Mouse (Mus musculus): ENCODE results near the gene Adamts1.

Gene Adamts1

DNA sequence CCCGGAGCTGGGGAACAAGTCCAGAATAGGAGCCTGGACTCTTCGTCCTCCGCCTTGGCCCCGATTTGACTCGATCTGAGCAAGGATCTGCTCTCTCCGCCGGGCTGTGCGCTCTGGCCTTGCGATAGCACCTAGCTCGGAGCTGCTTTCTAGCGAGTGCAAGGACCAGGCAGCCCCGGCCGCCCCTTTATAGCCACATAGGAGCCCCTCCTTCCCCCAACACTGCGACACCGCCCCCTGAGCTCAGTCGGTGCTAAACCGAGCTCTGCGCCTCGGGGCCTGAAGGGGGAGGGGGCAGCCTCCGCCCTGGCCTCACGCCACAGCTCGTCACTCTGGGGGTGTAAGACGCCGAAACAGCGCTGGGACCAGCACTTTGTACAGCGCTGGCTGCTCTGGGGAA lies at the start of gene Adamts1:
TSS of gene Adamts1 (minus strand) at position 160 of the 400 bp plus-strand sequence.
- DNase-seq (ENCODE audit: low spot score) = peak; percentile 38

GRCm38 (mm10) chr16:85827066-85827465 lies 24.2 kb upstream of the Adamts1 start:
- no peak for DNase-seq (ENCODE audit: low spot score)

GRCm38 (mm10) chr16:85822330-85822916 lies 19.5 kb upstream of the Adamts1 start:
- DNase-seq (ENCODE audit: low spot score) = no peak

DNA sequence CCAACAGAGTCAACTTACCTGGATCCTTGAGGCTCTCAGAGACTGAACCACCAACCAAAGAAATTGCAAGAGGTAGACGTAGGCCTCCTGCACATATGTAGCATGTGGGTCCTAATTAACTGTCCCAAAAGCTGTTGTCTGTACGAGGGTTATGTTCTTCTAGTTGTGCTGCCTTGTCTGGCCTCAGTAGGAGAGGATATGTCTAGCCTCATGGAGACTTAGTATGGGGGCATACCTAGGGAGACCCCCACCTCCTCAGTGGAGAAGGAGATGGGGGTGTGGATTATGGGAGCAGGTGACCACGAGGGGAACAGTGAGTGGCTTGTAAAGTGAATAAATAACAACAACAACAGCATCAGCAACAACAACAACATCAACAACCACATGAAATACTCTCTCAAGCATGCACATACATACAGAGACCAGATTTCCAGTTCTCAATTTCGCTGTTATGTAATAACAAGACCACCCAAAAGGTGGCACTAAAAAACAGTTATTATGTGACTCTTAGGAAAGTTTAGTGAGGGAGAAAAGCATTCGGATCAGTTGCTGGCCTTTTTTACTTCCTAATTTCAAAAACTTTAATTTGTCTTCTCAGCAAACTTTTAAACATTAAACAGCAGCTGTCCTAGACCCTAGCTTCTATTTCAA lies 17.0 kb upstream of the Adamts1 start:
- DNase-seq (ENCODE audit: low spot score) = no peak

DNA sequence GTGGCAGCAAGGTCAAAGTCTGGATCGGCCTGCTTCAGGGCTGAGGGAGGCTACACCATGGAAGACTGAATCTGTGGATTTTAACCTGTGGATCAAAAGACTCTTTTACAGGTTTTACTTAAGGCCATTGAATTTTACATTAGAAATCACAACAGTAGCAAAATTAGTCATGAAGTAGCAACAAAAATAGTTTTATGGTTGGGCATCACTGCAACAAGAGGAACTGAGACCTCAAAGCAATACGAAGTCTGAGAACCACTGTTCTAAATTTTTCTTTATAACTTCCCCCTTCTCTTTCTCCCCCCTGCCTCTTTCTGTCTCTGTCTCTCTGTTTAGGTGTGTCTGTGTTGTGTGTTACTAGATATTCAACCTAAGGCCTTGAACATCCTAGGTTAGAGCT lies 11.2 kb upstream of the Adamts1 start:
- no peak for DNase-seq (ENCODE audit: low spot score)

DNA sequence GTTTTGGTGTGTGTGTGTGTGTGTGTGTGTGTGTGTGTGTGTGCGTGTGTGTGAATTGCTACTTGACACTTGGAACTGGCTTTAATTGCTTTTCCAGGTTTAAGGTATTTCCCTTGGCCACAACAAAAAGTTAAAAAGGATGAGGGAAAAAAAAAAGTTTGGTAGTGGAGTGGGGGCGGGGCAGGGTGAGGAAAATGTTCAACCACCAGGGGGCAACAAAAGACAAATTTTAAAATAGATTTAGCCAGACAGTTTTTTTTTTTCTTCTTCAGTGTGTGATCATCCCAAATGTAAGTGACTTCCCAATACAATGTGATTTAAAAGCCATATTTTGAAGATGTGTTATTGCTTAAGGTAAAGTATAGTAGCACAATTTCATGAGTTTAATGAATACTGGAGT lies 4.7 kb upstream of the Adamts1 start:
- DNase-seq (ENCODE audit: low spot score) = peak; percentile 59

DNA sequence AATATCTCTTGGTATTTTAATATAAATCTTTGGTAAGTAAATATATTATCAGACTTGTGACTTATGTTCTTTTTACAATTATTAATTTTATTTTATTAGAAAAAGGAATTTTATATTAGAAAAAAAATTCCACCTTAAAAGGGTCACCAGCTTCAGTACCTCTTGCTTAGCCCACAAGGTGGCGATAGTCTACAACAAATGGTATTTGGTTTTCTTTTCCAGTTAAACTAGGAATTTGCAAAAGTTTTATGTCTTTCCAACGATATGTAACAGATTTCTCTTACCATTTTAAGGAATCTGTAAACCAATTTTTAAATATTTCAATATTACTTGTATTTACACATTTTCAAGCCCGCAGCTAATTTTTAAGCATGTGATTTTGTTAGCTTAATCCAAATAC lies 4.2 kb upstream of the Adamts1 start:
- peak; percentile 36 for DNase-seq (ENCODE audit: low spot score)

GRCm38 (mm10) chr16:85805581-85805980 lies 2.7 kb upstream of the Adamts1 start:
- peak; percentile 44 for DNase-seq (ENCODE audit: low spot score)

DNA sequence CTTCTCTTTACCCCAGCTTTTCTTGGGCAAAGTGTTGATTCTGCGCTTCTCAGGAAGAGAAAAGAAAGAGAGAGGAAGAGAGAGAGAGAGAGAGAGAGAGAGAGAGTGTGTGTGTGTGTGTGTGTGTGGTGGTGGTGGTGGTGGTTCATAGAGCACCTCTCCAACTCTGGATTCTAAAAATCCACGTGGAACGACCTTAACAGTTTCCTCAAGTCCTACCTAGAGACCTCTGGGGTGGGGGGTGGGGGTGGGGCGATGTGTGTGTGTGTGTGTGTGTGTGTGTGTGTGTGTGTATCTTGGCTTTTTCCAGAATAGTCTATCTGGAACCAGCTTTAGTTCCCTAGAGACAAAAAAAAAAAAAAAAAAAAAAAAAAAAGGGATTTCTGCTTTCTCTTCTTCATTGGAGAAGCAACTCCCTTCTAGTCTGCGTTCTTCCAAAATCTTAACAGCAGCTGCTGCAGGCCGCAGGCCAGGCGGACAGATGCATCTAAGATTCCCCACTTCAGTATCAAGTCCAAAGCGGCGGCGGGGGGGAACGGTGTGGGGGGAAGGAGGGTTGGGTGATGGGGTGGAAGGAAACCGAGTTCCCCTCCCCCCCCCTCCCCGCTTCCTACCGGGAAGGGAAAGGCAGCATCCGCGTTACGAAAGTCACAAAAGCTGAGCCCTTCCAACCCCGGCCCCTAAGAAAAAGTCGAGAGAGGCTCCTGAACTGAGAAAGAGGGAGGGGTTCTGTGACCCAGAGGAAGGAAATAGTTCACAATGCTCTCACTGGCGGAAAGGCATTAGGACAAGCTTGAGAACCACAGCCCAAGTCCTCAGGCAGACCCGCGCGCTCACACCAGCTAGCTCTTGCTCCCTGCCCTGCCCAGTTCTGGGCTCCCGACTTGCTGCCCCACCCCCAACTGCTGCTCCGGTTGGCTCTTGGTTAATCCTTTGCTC lies 969 bp upstream of the Adamts1 start:
- DNase-seq (ENCODE audit: low spot score) = no peak

GRCm38 (mm10) chr16:85801971-85802811 lies 722 bp downstream of the Adamts1 start:
- no peak for DNase-seq (ENCODE audit: low spot score)

- DNase-seq (ENCODE audit: low spot score) = peak; percentile 58
Observed at GRCm38 (mm10) chr16:85801252-85801651, 1.7 kb downstream of the Adamts1 start.

DNA sequence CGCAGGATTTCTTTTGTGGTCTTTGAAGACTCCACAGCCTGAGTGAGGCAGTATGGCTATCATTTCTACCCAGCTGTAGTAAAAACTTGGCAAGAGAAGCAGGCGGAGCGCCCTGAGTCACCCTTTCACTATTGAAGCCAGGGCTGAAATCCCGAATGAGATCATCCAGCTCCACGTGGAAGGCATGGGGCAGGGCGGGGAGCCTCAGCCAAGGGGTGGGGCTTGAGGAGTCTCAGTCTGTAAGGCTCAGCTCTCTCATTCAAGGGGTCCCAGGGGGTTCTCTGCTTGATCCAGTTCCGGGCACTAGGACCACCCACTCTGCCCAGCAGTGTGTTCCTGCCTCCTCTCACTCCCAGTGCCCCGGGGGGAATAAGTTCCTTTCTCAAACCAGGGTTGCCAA lies 2.2 kb downstream of the Adamts1 start:
- DNase-seq (ENCODE audit: low spot score) = peak; percentile 72

- no peak for DNase-seq (ENCODE audit: low spot score)
Observed at GRCm38 (mm10) chr16:85799971-85800370, 2.9 kb downstream of the Adamts1 start.

DNA sequence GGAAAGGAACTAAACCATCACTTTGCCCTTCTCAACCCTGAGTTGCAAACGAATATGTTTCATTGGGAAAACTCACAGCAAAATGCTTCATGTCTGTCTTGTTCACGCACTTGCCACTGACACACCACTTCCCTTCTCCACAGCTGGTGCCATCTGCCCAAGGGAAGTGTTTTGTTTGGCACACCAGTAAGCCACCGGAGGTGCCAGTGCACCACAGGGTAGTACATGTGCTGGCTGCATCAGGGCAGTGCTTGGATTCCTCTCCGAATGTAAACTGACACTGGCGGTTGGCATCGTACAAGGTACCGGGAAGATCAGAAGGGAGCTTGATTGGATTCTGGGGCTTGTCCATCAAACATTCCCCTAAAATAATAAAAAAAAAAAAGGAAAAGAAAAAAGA lies 4.6 kb downstream of the Adamts1 start:
- no peak for DNase-seq (ENCODE audit: low spot score)

DNA sequence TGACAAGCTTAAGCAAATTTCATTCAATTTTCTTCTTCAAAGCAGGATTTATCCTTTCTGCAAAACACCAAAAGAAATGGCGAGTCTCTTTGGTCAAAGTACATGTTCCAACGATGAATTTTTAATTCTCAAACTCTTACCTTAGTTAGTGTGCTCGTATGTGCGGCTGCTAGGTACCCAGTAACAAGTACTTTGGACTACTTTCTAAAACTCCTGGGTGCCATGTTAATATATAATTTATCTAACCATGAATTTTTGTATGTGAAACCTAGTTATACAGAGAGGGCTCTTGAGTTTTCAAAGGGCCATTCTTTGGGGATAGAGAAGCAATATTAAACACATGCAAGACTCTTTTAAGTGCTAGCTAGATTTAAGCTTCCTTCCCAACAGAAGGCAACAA lies 5.8 kb downstream of the Adamts1 start:
- DNase-seq (ENCODE audit: low spot score) = no peak

- no peak for DNase-seq (ENCODE audit: low spot score)
Observed at GRCm38 (mm10) chr16:85795731-85796130, 7.2 kb downstream of the Adamts1 start.

- DNase-seq (ENCODE audit: low spot score) = no peak
Observed at GRCm38 (mm10) chr16:85793166-85793830, 9.6 kb downstream of the Adamts1 start.

- DNase-seq (ENCODE audit: low spot score) = no peak
Observed at GRCm38 (mm10) chr16:85781076-85781475, 21.8 kb downstream of the Adamts1 start.

DNA sequence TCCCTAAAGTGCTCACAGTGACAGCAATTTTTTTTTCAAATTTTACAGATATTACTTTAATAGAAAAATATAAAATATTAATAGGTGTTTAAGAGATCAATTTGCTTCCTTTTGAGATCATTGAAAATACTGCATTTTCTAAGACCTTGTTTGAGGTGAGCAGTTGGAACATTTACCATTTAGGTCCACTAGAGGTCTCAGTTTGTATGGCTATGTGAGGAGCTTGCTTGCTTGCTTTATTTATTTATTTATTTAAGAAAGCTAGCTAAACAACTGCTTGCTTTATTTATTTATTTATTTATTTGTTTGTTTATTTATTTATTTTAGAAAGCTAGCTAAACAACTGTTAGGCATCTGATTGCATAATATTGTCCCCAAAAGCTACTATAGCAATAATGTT lies 23.1 kb downstream of the Adamts1 start:
- DNase-seq (ENCODE audit: low spot score) = no peak

DNA sequence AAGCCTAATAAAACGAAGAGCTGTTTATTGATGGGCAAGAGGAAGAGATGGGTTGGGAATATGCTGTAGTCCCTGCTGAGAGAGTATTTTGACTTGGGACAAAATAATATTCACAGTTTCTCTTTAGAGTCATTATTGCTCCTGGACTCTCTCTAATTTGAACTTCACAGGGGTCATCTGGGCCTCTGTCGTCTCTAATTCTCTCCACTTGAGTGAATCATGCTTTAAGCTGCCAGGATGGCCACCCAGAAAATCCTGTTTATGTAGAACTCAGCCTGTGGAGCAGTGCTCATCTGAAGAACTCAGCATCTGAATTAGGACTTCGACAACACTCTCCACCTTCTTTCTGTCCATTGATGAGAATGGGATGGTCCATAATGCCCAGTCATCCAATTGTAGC lies 30.6 kb downstream of the Adamts1 start:
- DNase-seq (ENCODE audit: low spot score) = no peak

DNA sequence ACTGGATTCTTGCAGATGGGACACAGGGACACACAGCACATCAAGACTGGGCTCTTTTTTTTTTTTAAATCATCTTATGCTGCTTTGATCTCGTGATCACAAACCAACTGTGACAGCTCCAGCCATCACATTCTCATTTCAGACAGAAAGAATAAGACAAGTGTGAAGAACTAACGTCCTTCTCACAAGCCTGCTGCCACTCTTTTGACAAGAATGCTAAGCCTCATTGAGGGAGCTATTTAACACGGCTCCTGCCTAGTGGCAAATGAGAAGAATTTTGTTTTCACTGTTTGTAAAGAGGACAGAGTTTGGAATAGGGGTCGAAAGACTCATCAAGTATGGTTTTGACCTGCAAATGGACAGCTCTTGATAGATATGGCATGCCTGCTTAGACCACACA lies 35.6 kb downstream of the Adamts1 start:
- DNase-seq (ENCODE audit: low spot score) = no peak

GRCm38 (mm10) chr16:85765697-85766096 lies 37.2 kb downstream of the Adamts1 start:
- DNase-seq (ENCODE audit: low spot score) = no peak
